Mouse (Mus musculus) layer of hippocampus, adult 9-11 months (tissue): Measurements from ENCODE around the gene Dhrs1.

Source experiments
- DNase-seq: peaks from one replicate; pipeline ENCODE4 v3.0.0; 2022

Dhrs1 gene

GRCm38 (mm10) chr14:55721076-55721475 lies 24.4 kb downstream of the Dhrs1 start:
- no peak for DNase-seq

DNA sequence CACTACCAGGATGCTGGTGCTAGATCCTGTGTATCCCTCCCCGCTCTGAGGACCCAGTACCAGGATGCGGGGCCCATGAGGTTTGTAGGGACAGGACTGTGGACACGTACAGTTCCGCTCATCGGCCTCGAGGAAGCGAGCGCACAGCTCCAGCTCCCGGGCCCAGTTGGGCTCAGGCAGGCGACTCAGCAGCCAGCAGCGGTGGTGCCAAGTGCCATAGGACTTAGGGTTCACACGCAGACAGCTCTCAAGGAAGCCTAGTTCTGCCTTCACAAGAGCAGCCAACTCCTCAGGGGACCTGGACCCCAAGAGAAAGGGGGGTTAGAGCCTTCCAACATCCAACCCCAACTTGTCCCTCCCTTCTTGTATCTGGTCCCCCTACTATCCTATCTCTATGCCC lies 24.8 kb downstream of the Dhrs1 start:
- no peak for DNase-seq

- DNase-seq = no peak
These were observed 25.8 kb downstream of the Dhrs1 start for GRCm38 (mm10) chr14:55719737-55720136.

- no peak for DNase-seq
These were observed 28.6 kb downstream of the Dhrs1 start for GRCm38 (mm10) chr14:55716884-55717283.

DNA sequence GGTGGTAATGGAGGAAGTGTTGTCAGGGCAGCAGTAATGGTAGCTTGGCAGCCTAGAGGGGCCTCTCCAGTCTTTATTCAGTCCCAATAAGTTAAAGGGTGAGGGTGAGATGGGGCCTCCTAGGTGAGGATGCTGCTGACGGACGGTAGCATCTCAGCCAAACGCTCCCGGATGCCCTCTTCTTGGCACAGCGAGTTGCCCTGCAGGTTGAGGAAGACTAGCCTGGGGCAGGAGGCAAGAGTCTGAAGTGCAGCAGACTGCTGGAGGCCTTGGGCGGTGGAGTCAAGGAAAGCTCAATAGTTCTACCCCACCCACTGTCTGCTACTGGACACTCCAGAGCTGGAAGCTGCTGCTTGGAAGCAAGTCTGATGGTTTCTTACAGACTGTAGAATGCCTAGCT lies 29.2 kb downstream of the Dhrs1 start:
- DNase-seq = no peak

GRCm38 (mm10) chr14:55714893-55715292 lies 30.6 kb downstream of the Dhrs1 start:
- no peak for DNase-seq

DNA sequence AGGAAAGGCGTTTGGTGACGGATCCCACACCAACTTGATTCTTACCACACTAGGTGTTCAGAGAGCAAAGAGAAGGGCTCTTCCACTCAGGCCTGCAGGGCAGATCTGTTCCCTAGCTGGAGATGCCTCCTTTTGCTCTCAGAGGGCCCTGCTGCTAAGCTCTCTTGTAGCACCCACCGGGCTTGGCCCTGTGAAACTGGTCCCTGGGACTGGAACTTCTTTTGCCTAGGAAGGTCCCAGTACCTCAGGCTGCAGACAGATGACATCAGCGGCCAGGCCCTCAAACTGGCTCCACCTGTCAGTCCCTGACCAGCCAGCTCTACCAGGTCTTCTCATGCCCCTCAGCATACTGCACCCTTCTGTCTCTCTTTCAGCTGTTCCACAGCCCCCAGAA lies 31.8 kb downstream of the Dhrs1 start, which contains the start of gene Tgm1:
Gene Tgm1 (minus strand): TSS at position 198 of the 394 bp plus-strand sequence.
- no peak for DNase-seq

GRCm38 (mm10) chr14:55713007-55713728 lies 32.3 kb downstream of the Dhrs1 start:
- no peak for DNase-seq

DNA sequence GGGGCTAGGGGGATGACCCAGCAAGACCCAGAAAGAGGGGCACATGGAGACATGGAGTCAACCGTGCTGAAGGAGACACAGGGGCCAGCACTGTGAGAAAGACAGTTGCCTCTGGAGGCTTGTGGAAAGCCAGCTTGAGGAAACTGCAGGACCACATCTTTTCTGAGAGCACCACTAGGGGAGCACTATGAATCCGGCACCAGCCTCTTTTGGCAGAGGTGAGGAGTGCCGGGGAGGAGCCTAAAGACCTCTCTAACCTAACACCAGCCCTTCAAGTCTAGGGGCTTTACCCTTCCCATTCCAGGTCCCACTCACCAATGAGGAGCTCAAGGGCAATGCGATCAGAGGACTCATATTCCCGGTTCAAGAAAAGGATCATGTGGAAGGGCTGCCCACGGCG lies 33.7 kb downstream of the Dhrs1 start:
- no peak for DNase-seq

- no peak for DNase-seq
These were observed 36.0 kb downstream of the Dhrs1 start for GRCm38 (mm10) chr14:55709509-55709908.

DNA sequence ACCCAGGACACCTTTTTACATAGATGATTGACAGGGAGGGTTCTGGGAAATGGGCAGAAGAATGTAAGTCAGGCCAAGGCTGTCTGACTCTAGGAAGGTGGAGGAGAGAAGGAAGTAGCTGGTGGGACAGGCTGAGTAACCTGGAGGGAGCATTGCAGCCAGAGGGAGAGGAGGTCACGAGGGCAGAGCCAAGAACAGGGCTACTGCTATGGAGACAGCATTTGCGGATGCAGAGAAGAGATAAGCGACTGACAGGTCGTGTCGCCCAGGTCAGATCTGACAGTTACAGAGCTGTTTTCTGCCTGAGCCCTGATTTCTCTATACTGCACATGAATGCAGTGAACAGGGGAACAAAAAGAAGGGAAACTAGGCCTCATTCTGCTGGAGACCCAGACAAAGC lies 38.1 kb downstream of the Dhrs1 start:
- no peak for DNase-seq

GRCm38 (mm10) chr14:55706051-55706600 lies 39.4 kb downstream of the Dhrs1 start:
- DNase-seq = no peak

GRCm38 (mm10) chr14:55702761-55703160 lies 42.7 kb downstream of the Dhrs1 start:
- no peak for DNase-seq

DNA sequence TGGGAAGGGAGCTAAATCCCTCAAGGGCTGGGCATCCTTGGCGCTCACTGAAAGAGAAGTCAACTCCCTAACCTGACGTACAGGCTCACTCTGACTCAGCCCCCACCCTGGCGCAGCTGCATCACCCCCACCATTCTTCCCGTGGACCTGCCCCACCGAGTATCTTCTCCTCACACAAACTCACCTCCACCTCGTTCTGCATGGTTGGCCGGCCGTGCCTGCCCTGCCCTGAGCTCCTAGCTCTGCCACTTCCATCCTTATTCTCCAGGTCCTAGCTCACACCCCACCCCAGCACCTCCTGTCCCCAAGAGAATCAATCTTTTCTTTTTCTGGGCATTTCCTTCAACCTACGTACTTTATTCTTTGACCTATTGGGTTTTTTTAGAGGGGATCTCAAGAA lies 44.4 kb downstream of the Dhrs1 start:
- no peak for DNase-seq

DNA sequence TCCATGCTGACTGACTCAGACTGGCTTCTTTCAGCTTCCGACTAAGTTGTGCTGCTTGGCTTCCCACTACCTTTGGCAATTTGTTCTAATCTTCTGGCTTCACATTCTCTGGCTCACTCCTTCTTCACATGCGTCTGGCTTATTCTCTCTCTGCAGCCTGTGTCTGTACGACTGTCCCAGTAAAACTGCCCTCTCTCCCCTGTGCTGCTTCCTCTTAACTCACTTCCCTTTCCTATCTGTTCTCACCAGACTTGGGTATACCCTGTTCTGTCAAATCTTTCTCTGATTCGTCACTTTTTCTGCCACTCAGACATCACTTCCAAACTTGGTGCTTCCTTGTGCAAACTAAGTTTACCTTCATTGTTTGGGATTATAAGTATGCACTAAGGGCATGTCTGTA lies 48.3 kb downstream of the Dhrs1 start:
- no peak for DNase-seq

GRCm38 (mm10) chr14:55689433-55689832 lies 56.1 kb downstream of the Dhrs1 start:
- DNase-seq = no peak
